Mouse (Mus musculus) bone marrow macrophage, adult 2 months (primary cell): Measurements from ENCODE around the gene Rftn2.

Source experiments
- CTCF ChIP-seq: IDR thresholded peaks from 2 replicates; pipeline ENCODE4 v1.5.1; 2012; ENCODE audit warnings: low read depth, mild to moderate bottlenecking, low read length, moderate library complexity
- POLR2A ChIP-seq: IDR thresholded peaks from 2 replicates; pipeline ENCODE4 v1.6.1; 2012; ENCODE audit warnings: mild to moderate bottlenecking, low read depth, low read length, borderline replicate concordance

DNA sequence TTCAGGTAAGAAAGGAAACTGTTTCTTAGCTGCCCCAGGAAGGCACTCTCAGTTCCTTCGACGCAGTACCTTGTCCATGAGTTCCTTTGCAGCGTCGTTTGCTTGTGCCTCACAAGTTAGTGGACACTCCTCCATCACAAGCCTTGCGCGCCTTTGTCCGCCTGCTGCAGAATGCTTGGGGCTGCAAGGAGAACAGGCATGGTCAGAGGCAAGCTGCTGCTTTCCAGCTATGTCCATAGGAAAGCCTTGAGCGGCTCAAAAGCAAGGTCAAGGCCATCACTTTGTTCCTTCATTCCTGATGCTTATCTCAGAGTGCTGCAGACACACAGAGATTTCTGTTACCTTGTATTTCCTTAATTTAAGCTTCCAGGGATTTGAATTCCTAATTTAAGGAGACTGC lies 15.5 kb downstream of the Rftn2 start:
- no peak for TF ChIP-seq CTCF
- TF ChIP-seq POLR2A, result no peak
